Mouse (Mus musculus) ES-E14 (cell line): ENCODE data around the gene Tmppe.

Source experiments
- HCFC1 ChIP-seq: IDR thresholded peaks from 2 replicates; pipeline ENCODE4 v1.6.1; 2012; ENCODE audit warnings: low read length, inconsistent platforms, borderline replicate concordance; ENCODE audit not compliant: insufficient read depth
- ZC3H11A ChIP-seq: IDR thresholded peaks from 2 replicates; pipeline ENCODE4 v1.6.1; 2012; ENCODE audit warnings: low read depth, mild to moderate bottlenecking, inconsistent platforms, low read length, borderline replicate concordance

DNA sequence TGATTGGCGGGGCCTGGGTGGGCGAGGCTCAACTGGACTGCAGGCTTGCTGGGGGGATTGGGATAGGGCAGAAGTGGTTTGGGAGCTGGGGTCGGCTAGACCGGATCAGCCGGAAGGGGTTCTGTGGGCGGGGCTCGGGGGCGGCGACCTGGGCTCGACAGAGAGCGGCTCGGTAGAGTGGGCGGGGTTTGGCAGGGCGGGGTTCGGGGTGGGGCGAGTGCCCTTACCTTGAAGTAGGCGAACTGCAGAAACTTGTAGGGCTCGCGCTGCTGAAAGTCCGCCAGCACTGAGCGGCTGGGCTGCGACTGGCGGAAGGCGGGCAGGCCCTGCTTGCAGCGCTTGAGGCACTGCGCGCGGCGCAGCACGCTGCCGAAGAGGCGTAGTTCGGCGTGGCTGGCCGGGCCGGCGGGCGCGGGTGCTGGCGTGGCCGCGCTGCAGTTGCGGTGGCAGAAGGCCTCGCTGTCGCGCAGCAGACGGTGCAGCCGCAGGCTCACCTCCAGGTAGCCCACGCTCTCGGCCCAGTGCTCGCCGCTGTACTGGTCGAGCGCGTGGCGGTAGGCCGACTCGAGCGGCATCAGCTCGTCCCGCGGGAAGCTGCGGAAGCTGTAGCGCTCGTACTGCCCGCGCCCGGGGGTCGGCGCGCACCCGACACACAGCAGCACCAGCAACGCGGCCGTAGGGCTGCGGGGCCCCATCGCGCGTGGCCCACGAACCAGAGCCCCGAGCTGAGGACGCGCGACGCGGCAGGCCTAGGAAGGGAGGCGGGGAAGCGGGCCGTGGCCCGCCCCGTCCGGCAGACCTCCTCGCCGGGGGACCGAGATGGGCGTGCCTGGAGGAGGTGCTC lies 10.8 kb upstream of the Tmppe start, which contains the start of gene Crtap:
- TF ChIP-seq HCFC1 (no peak), ZC3H11A (no peak)
